Mouse (Mus musculus) hindbrain, embryonic 16.5 days (tissue): ENCODE measurements around the gene Tvp23a. TPM values are rescaled to one million over a fixed set of nuclear protein-coding genes. Genes with fewer than 3 reads are reported as not detected.
A peak's percentile ranks its signal among the peaks of the same experiment; 100 is the strongest.

ENCODE experiments used
- ATAC-seq: fragments of 200-750 bp; cut with Nextera tagmentation; 2 replicates; pipeline ENCODE4 v1.8.0; 2017; ENCODE audit warnings: moderate TSS enrichment, moderate library complexity
- H3K27ac ChIP-seq: fragments of 300-500 bp; sonication (generic); 2 replicates; pipeline ENCODE4 v1.5.1; 2014; ENCODE audit warnings: low read depth, mild to moderate bottlenecking, control low read depth, low read length, moderate library complexity
- H3K27me3 ChIP-seq: fragments of 300-500 bp; sonication (generic); replicated peaks from 2 replicates; pipeline ENCODE4 v1.6.1; 2014; ENCODE audit warnings: low read length; ENCODE audit not compliant: control insufficient read depth, insufficient read depth
- H3K36me3 ChIP-seq: fragments of 300-500 bp; sonication (generic); 2 replicates; pipeline ENCODE4 v1.6.1; 2014; ENCODE audit warnings: mild to moderate bottlenecking, low read length, moderate library complexity, mixed read lengths; ENCODE audit not compliant: control insufficient read depth, insufficient read depth
- H3K4me1 ChIP-seq: fragments of 300-500 bp; sonication (generic); 2 replicates; pipeline ENCODE4 v1.6.1; 2014; ENCODE audit warnings: low read depth, low read length; ENCODE audit not compliant: control insufficient read depth, insufficient read depth
- H3K4me2 ChIP-seq: fragments of 300-500 bp; sonication (generic); 2 replicates; pipeline ENCODE4 v1.6.1; 2014; ENCODE audit warnings: mild to moderate bottlenecking, low read length, control low read depth, moderate library complexity
- H3K4me3 ChIP-seq: fragments of 300-500 bp; sonication (generic); 2 replicates; pipeline ENCODE4 v1.5.1; 2014; ENCODE audit warnings: mild to moderate bottlenecking, low read length, control low read depth, moderate library complexity
- H3K9ac ChIP-seq: fragments of 300-500 bp; sonication (generic); 2 replicates; pipeline ENCODE4 v1.6.1; 2014; ENCODE audit warnings: low read depth, mild to moderate bottlenecking, control low read depth, low read length, moderate library complexity
- H3K9me3 ChIP-seq: fragments of 300-500 bp; sonication (generic); 2 replicates; pipeline ENCODE4 v1.6.1; 2014; ENCODE audit warnings: mild to moderate bottlenecking, low read length, moderate library complexity; ENCODE audit not compliant: control insufficient read depth
- WGBS: fragments of 180-500 bp; shearing (Covaris S2); extraction: QIAGEN DNeasy Blood & Tissue Kit; methylation state at CpG from one replicate; pipeline ENCODE4 v1.1.7; 2014; 5-methylcytosine and 5-hydroxymethylcytosine counted together
- polyA plus RNA-seq: library from polyadenylated mRNA; unstranded; fragments of >200 nt; fragmentation: Nextera tagmentation; extraction: Ambion mirVana; gene quantifications from 2 replicates; pipeline ENCODE4 v1.2.1, GENCODE M21; 2015

The Tvp23a gene
- polyA plus RNA-seq, 1 experiment from 2014 or later = 48.9 TPM

DNA sequence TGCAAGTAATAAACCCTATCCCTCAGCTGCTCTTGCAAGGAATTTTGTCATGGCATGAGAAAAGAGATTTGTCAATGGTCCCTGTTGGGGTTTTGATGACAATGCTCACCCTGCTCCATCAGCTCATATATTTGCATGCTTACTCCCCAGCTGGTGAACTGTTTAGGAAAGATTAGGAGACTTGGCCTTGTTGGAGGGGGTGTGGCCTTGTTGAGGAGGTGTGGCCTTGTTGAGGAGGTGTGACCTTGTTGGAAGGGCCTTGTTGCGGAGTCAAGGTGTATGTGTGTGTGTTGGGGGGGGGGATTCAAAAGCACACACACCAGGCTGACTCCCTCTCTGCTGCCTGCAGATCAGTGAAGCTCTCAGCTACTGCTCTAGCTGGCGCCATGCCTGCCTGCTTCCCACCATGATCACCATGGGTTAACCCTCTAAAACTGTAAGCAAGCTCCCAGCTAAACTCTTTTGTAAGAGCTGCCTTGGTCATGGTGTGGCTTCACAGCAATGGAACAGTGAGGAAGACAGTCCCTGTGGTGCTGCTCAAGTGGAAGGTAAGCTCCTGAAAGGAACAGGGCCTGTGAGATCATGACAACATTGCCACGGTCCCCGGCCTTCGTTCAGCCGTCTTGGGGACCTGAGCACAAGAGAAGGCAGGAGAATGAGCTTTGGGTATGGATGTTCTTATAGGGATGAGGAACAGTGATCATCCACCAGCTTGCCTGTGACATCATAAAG lies 58.4 kb downstream of the Tvp23a start:
- H3K36me3 ChIP-seq = no peaks in the 10 kb centered on the region
- WGBS = 97% methylated on average over 6 of the region's 6 CpGs
- H3K4me1 ChIP-seq = no peaks in the 10 kb centered on the region
- H3K4me3 ChIP-seq = no peak overlapping the region
- H3K27ac ChIP-seq = no peak overlapping the region
- no peak overlapping the region for H3K9ac ChIP-seq
- ATAC-seq = no peak
- H3K27me3 ChIP-seq = no peaks in the 10 kb centered on the region
- no peak overlapping the region for H3K4me2 ChIP-seq
- H3K9me3 ChIP-seq = no peaks in the 10 kb centered on the region

- H3K4me2 ChIP-seq = no peak overlapping the region
- no peaks in the 10 kb centered on the region for H3K9me3 ChIP-seq
- 80% methylated on average over 12 of the region's 12 CpGs for WGBS
- no peak overlapping the region for H3K9ac ChIP-seq
- H3K27me3 ChIP-seq = no peaks in the 10 kb centered on the region
- no peak for ATAC-seq
- H3K36me3 ChIP-seq = no peaks in the 10 kb centered on the region
- no peak overlapping the region for H3K27ac ChIP-seq
- no peaks in the 10 kb centered on the region for H3K4me1 ChIP-seq
- no peak overlapping the region for H3K4me3 ChIP-seq
Measured at GRCm38 (mm10) chr16:10385261-10385660, 61.9 kb downstream of the Tvp23a start.

DNA sequence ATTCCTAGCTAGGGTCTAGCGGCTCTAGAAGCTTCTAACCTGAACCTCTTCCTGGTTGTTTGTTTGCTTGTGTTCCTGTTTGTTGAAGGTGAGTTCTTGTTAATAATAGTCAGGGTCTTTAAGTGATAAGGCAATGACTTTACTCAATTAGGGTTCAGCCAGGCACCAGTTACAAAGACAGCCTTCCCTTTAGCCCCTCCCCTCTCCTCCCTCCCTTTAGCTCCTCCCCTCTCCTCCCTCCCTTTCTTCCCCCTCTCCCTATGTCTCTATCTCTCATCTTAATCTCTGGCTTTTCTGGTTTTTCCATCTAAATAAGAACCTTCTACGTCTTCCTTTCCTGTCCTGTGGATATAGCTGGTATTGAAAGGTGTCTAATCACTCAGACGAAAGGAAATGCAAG lies 62.6 kb downstream of the Tvp23a start:
- no peaks in the 10 kb centered on the region for H3K9me3 ChIP-seq
- no peak overlapping the region for H3K27ac ChIP-seq
- no peaks in the 10 kb centered on the region for H3K36me3 ChIP-seq
- H3K4me1 ChIP-seq = no peaks in the 10 kb centered on the region
- no peak overlapping the region for H3K4me2 ChIP-seq
- 65% methylated on average over 3 of the region's 3 CpGs for WGBS
- no peak overlapping the region for H3K4me3 ChIP-seq
- H3K27me3 ChIP-seq = no peaks in the 10 kb centered on the region
- H3K9ac ChIP-seq = no peak overlapping the region
- no peak for ATAC-seq

GRCm38 (mm10) chr16:10384060-10384497 lies 63.1 kb downstream of the Tvp23a start:
- H3K9ac ChIP-seq = no peak overlapping the region
- no peak for ATAC-seq
- H3K9me3 ChIP-seq = no peaks in the 10 kb centered on the region
- H3K36me3 ChIP-seq = no peaks in the 10 kb centered on the region
- WGBS = 43% methylated on average over 8 of the region's 8 CpGs
- no peak overlapping the region for H3K27ac ChIP-seq
- H3K4me2 ChIP-seq = no peak overlapping the region
- no peaks in the 10 kb centered on the region for H3K4me1 ChIP-seq
- no peaks in the 10 kb centered on the region for H3K27me3 ChIP-seq
- no peak overlapping the region for H3K4me3 ChIP-seq

DNA sequence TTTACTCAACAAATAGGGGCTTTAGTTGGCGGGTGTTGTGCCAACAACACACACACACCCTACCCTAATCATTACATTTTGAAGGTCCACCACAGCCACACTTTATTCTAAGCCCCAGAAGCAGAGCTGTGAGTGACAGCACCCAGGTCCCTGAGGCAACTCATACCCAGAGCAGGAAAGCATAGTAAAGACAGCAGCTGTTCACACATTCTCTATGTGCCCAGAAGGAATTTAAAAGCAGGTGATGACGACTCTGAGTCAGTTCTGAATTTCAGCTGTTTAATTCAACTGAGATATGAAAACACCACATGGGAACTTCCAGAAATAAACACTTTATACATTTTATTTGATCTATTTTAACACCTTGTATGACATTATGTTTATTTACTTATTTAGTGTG lies 67.6 kb downstream of the Tvp23a start:
- Histone ChIP-seq H3K4me2 (no peak overlapping the region), H3K36me3 (no peaks in the 10 kb centered on the region), H3K4me3 (no peak overlapping the region), H3K27me3 (no peaks in the 10 kb centered on the region), H3K4me1 (peaks cover 2% of the 10 kb centered on the region), H3K9me3 (no peaks in the 10 kb centered on the region), H3K9ac (no peak overlapping the region), H3K27ac (no peak overlapping the region)
- ATAC-seq = no peak
- 78% methylated on average over 2 of the region's 2 CpGs for WGBS

- H3K4me2 ChIP-seq = no peak overlapping the region
- no peaks in the 10 kb centered on the region for H3K36me3 ChIP-seq
- H3K9me3 ChIP-seq = no peaks in the 10 kb centered on the region
- no peak for ATAC-seq
- H3K27me3 ChIP-seq = no peaks in the 10 kb centered on the region
- no peak overlapping the region for H3K27ac ChIP-seq
- WGBS = 80% methylated on average over 1 of the region's 1 CpGs
- H3K4me3 ChIP-seq = no peak overlapping the region
- H3K4me1 ChIP-seq = peaks cover 4% of the 10 kb centered on the region
- H3K9ac ChIP-seq = no peak overlapping the region
Measured at GRCm38 (mm10) chr16:10377286-10377685, 69.9 kb downstream of the Tvp23a start.

DNA sequence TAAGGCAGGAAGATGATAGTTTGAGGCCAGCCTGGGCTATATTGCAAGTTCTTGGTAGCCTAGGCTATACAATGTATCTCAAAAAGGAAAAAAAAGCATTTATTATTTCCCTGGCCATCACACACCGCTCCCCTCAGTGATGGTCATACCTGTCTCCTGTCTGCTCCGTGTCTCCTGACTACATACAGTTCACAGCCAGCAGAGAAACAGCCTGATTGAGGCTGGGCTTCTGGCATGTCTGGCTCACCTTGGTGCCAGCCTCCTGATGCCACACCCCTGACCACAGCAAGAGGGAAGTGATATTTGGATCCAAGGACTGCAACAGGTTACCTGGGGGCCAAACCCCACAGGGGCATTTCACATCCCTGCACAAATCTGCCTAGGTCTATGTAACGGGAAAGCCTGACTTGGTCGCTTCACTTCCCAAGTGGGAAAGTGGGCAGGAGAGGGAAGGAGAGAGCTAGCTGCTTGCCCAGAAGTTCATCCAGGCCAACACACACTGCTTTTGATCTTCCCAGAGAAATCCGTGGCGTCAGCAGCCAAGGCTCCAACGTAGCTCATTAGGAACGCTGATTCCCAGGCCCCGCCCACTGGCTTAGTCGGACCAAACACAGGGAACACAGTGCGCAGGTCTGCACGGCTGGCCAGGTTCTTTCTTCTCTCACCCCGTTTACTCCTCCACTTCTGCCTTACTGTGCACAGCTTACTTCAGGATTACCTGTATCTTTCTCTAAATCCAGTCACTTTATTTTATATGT lies 72.7 kb downstream of the Tvp23a start:
- no peak overlapping the region; the same call in 1 of the 2 replicates for H3K9ac ChIP-seq
- peaks cover 6% of the 10 kb centered on the region for H3K4me1 ChIP-seq
- H3K4me2 ChIP-seq = peak overlapping the region; percentile 54
- peak; percentile 86 for ATAC-seq
- 22% methylated on average over 13 of the region's 13 CpGs for WGBS
- H3K36me3 ChIP-seq = no peaks in the 10 kb centered on the region
- H3K27ac ChIP-seq = 0 out of 2 replicates have a peak overlapping the region, but pooled peaks have one; percentile 20
- H3K4me3 ChIP-seq = peak overlapping the region; percentile 21
- H3K27me3 ChIP-seq = no peaks in the 10 kb centered on the region
- H3K9me3 ChIP-seq = no peaks in the 10 kb centered on the region

GRCm38 (mm10) chr16:10372372-10372771 lies 74.8 kb downstream of the Tvp23a start:
- WGBS = 78% methylated on average over 4 of the region's 4 CpGs
- ATAC-seq = no peak
- H3K36me3 ChIP-seq = no peaks in the 10 kb centered on the region
- H3K27ac ChIP-seq = no peak overlapping the region
- peaks cover 6% of the 10 kb centered on the region for H3K4me1 ChIP-seq
- H3K27me3 ChIP-seq = no peaks in the 10 kb centered on the region
- no peak overlapping the region for H3K9ac ChIP-seq
- H3K4me3 ChIP-seq = no peak overlapping the region
- H3K9me3 ChIP-seq = no peaks in the 10 kb centered on the region
- H3K4me2 ChIP-seq = no peak overlapping the region
